Mouse (Mus musculus) heart, adult 2 months (tissue): ENCODE results near the gene Kiz. TPM values are rescaled to one million over a fixed set of nuclear protein-coding genes. Genes with fewer than 3 reads are reported as not detected.

Experiments used
- DNase-seq, 2 experiments: peaks; one replicate each; pipeline ENCODE4 v3.0.0; 2021
- H3K27ac ChIP-seq: fragments of 200-600 bp; 2 replicates; pipeline ENCODE4 v1.8.1; 2022
- H3K27me3 ChIP-seq: fragments of 200-500 bp; 2 replicates; pipeline ENCODE4 v1.6.1; 2012; ENCODE audit warnings: mild to moderate bottlenecking, low read length, inconsistent platforms, mixed read lengths; ENCODE audit not compliant: control insufficient read depth, insufficient read depth
- H3K36me3 ChIP-seq: fragments of 200-500 bp; 2 replicates; pipeline ENCODE4 v1.6.1; 2012; ENCODE audit warnings: low read length, inconsistent platforms; ENCODE audit not compliant: control insufficient read depth, insufficient read depth
- H3K4me1 ChIP-seq: fragments of 200-500 bp; 2 replicates; pipeline ENCODE4 v1.6.1; 2011; ENCODE audit warnings: low read length; ENCODE audit not compliant: control insufficient read depth, insufficient read depth
- H3K4me3 ChIP-seq: fragments of 200-600 bp; 2 replicates; pipeline ENCODE4 v1.8.1; 2022
- H3K79me2 ChIP-seq: fragments of 200-500 bp; replicated peaks from 2 replicates; pipeline ENCODE4 v1.6.1; 2012; ENCODE audit warnings: mild to moderate bottlenecking, inconsistent platforms, low read length, moderate library complexity, mixed read lengths; ENCODE audit not compliant: control insufficient read depth, insufficient read depth
- H3K9ac ChIP-seq: fragments of 200-500 bp; 2 replicates; pipeline ENCODE4 v1.6.1; 2012; ENCODE audit warnings: low read depth, mild to moderate bottlenecking, control low read depth, inconsistent platforms, low read length, mixed read lengths
- CTCF ChIP-seq: fragments of 200-600 bp; IDR thresholded peaks from 2 replicates; pipeline ENCODE4 v1.8.1; 2022; ENCODE audit warnings: antibody characterized with exemption, mild to moderate bottlenecking, moderate library complexity
- EP300 ChIP-seq: fragments of 200-500 bp; IDR thresholded peaks from 2 replicates; pipeline ENCODE4 v1.6.1; 2011; ENCODE audit warnings: low read depth, low read length, control low read depth; ENCODE audit not compliant: insufficient read depth
- POLR2A ChIP-seq: fragments of 200-500 bp; IDR thresholded peaks from 2 replicates; pipeline ENCODE4 v1.6.1; 2011; ENCODE audit warnings: mild to moderate bottlenecking, low read depth, low read length, control low read depth; ENCODE audit not compliant: insufficient read depth
- WGBS: fragments of 180-500 bp; shearing (Covaris S2); methylation state at CpG from one replicate; pipeline ENCODE4 v1.1.7; 2018; 5-methylcytosine and 5-hydroxymethylcytosine counted together
- intact Hi-C: fragments of 180-260 bp; cut with DNase I; formaldehyde crosslinking; loops from one replicate; pipeline ENCODE4 v1.15.1; 2025
- polyA plus RNA-seq: library from polyadenylated mRNA; depleted of rRNA; stranded (reverse); fragments of >200 nt; gene quantifications from 2 replicates; pipeline ENCODE4 v1.2.3, GENCODE M21; 2012; rRNA removed
- total RNA-seq, 2 experiments: library from RNA; stranded (reverse); gene quantifications; 2 replicates each; pipeline ENCODE4 v1.2.3; 2021

Gene Kiz
- total and polyA plus RNA-seq, 3 experiments: 16.2 to 124 (median 97.9) TPM

DNA sequence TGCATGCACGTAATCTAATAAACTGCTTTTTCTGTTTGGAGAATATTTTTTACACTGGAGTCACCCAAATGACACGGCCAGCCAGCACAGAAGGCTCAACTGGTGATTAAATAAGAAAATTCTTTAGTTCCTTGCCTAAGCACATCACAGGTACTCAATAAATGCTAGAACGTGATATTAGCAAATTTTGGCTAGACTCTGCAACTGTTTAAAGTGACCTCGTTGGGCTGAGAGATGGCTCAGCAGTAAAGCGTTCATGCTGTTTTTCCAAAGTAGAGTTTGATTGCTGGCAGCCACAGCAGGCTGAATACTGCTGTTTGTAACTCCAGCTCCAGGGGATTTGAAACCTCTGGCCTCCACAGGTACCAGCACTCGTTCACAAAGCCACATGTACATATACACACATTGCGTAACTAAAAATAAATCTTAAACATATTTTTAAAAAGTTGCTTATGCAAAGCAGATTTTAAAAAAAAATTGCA, 156.5 kb downstream of the Kiz start:
- Histone ChIP-seq H3K36me3 (peaks cover 2% of the 10 kb centered on the region), H3K27me3 (no peaks in the 10 kb centered on the region), H3K27ac (peak overlapping the region; percentile 96), H3K79me2 (peaks cover 2% of the 10 kb centered on the region; the same call in 1 of the 2 replicates), H3K4me1 (peaks cover 3% of the 10 kb centered on the region), H3K4me3 (peak overlapping the region; percentile 96), H3K9ac (peak overlapping the region; percentile 20)
- WGBS: 21% methylated on average over 7 of the region's 7 CpGs
- intact Hi-C loops: loop anchor here (10.0 kb wide), 1 partner anchor 157 kb away; the partner anchor contains the start of gene Kiz
- no peak for TF ChIP-seq EP300
- TF ChIP-seq POLR2A: no peak
- TF ChIP-seq CTCF: no peak
- DNase-seq: no peak

DNA sequence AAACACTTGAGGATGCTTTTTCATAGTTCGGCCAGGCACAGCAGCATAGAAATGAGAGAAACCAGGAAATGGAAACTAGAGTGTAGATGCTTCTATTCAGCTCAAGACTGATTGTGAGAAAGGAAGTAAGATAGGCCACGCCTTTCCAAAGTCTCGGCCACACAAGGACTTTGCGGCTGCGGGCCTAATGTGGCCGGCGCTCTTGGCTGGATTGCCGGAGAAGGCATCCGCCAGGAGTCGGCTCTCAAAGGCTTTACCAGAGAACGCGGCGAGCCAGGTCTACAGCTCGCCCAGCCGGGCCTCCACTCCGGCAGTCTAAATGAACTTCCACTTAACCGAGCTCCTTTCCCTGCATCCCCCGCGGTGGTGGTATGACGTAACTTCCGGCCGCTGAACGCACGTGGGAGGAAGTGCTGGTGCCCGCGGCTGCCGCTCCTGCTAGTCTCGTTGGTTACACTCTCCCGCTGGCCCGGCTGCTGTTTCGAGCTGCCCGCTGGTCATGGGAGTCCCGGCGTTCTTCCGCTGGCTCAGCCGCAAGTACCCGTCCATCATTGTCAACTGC, 157.0 kb downstream of the Kiz start, which contains the start of gene Xrn2:
Xrn2 (plus strand) TSS at position 374 of the 562 bp plus-strand sequence.
- TF ChIP-seq POLR2A (peak; percentile 89), EP300 (peak; percentile 63), CTCF (no peak)
- DNase-seq: peak; percentile 95 to 96
- Histone ChIP-seq H3K27ac (peak within 1 kb of the TSS; percentile 96), H3K79me2 (peaks cover 2% of the 10 kb centered on the region; the same call in 1 of the 2 replicates), H3K36me3 (peaks cover 2% of the 10 kb centered on the region), H3K9ac (peak within 1 kb of the TSS; percentile 89), H3K4me3 (peak within 1 kb of the TSS; percentile 96), H3K4me1 (peaks cover 3% of the 10 kb centered on the region), H3K27me3 (no peaks in the 10 kb centered on the region)
- intact Hi-C loops: loop anchor here (10.0 kb wide), 1 partner anchor 158 kb away; the partner anchor contains the start of gene Kiz
- under 1% methylated on average over 37 of the region's 37 CpGs for WGBS

DNA sequence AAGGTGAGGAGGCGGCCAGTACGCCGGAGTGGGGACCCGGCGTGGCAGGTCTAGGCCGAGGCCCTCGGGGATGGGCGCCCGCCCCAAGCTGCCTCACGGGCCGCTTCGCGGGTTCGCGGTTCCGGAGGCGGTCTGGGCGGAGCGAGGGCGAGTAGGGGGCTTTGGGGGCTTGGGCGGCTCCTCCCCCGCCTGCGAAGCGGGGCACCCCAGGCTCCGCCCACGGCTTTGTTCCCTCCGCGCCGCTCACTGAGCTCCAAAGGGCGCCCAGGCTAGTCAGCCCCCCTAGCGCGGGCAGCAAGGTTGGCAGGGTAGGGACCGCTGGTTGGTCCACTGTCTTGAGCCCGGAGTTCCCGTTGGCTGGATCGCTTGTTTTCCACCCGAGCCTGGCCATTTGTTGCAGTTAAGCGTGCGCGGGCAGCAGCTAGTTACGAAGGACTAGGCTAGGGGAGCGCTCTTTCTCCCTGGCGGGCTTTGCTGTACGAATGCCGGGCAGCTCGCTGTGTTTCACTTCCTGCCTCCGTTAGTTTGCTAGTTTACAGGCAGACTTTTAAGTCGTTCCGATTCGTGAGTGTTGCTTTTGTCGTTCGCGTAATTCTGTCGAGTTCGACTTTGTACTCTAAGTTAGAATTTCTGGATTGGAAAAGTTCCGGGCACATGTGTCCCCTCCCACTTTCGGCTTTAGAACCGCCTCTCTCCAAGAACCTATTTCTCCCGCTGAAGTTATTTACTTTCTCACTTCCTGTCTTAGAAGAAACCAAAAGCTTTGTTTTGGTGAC, 157.7 kb downstream of the Kiz start:
- under 1% methylated on average over 59 of the region's 59 CpGs for WGBS
- no peaks in the 10 kb centered on the region for H3K27me3 ChIP-seq
- peak overlapping the region; percentile 96 for H3K27ac ChIP-seq
- TF ChIP-seq POLR2A (no peak), EP300 (no peak), CTCF (no peak)
- intact Hi-C loops: loop anchor here (10.0 kb wide), 1 partner anchor 159 kb away; the partner anchor contains the start of gene Kiz
- H3K79me2 ChIP-seq: peaks cover 2% of the 10 kb centered on the region; the same call in 1 of the 2 replicates
- H3K4me1 ChIP-seq: peaks cover 3% of the 10 kb centered on the region
- peak overlapping the region; percentile 96 for H3K4me3 ChIP-seq
- H3K36me3 ChIP-seq: peaks cover 2% of the 10 kb centered on the region
- peak overlapping the region; percentile 78 for H3K9ac ChIP-seq
- DNase-seq: no peak

DNA sequence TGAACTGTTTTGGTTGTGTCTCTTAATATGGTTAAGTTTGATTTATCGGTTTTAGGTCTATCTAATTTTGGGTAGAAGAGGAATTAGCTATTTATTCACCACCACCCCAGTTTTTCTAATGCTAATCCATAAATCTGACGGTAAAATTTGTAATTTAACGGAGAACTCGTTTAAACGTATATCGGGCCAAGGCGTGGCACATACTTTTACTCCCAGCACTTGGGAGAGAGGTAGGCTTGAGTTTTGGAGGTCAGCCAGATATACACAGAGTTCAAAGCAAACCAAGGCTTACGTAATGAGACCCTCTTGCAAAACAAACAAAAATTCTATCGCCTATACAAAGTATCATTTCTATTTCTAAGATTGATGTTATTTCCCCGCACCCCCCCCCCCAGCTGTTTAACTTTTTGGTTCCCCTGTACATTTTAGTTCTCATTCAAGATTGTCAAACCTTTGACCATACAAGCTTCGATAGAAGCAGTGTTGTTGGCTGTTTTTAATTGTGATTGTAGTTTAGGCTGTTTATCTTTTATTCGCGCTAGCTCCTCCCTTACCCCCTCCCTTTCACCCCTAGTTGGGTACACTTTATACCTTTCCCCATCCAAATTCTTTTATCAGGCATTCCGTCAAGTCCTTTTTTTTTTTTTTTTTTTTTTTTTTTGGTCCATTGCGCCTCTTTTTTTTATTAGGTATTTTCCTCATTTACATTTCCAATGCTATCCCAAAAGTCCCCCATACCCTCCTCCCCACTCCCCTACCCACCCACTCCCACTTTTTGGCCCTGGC, 158.6 kb downstream of the Kiz start:
- Histone ChIP-seq H3K4me3 (peak overlapping the region; percentile 96), H3K4me1 (peaks cover 3% of the 10 kb centered on the region), H3K27me3 (no peaks in the 10 kb centered on the region), H3K27ac (peak overlapping the region; percentile 96), H3K36me3 (peaks cover 2% of the 10 kb centered on the region), H3K79me2 (peaks cover 3% of the 10 kb centered on the region; the same call in 1 of the 2 replicates), H3K9ac (no peak overlapping the region)
- no peak for TF ChIP-seq EP300
- no peak for TF ChIP-seq POLR2A
- no peak for TF ChIP-seq CTCF
- no peak for DNase-seq
- intact Hi-C loops: loop anchor here (10.0 kb wide), 1 partner anchor 159 kb away; the partner anchor contains the start of gene Kiz
- WGBS: 19% methylated on average over 15 of the region's 15 CpGs

Other genes with a start within 250 kb of the Kiz start
- 10 to 100 TPM; 21.6 to 22.1 TPM for gene Xrn2, start 157.1 kb downstream of the Kiz start, total RNA-seq
- 11.1 and 22.2 TPM in 2 replicates for gene Xrn2, start 157.1 kb downstream of the Kiz start, polyA plus RNA-seq
- gene Nkx2-4, start 229.6 kb downstream of the Kiz start, total RNA-seq: not detected
- gene Nkx2-4, start 229.6 kb downstream of the Kiz start, polyA plus RNA-seq: not detected in 2 replicates